Mouse (Mus musculus) midbrain, postnatal 0 days (tissue): ENCODE measurements around the gene Mphosph9. TPM values are rescaled to one million over a fixed set of nuclear protein-coding genes. Genes with fewer than 3 reads are reported as not detected.

Source experiments
- ATAC-seq: fragments of 200-750 bp; cut with Nextera tagmentation; 2 replicates; pipeline ENCODE4 v1.8.0; 2017; ENCODE audit warnings: moderate number of reproducible peaks, mild to moderate bottlenecking, moderate TSS enrichment, moderate library complexity; ENCODE audit not compliant: low FRiP score
- DNase-seq: peaks from one replicate; pipeline ENCODE4 v3.0.0-alpha.2; 2015; ENCODE audit warnings: low spot score
- H3K27ac ChIP-seq: fragments of 300-500 bp; sonication (generic); 2 replicates; pipeline ENCODE4 v1.5.1; 2014; ENCODE audit warnings: low read depth, mild to moderate bottlenecking, low read length, mixed read lengths
- H3K27me3 ChIP-seq: fragments of 300-500 bp; sonication (generic); 2 replicates; pipeline ENCODE4 v1.6.1; 2014; ENCODE audit warnings: low read length, control low read depth, mixed read lengths; ENCODE audit not compliant: insufficient read depth
- H3K36me3 ChIP-seq: fragments of 300-500 bp; sonication (generic); 2 replicates; pipeline ENCODE4 v1.6.1; 2014; ENCODE audit warnings: low read length, control low read depth, mixed read lengths; ENCODE audit not compliant: insufficient read depth
- H3K4me1 ChIP-seq: fragments of 300-500 bp; sonication (generic); 2 replicates; pipeline ENCODE4 v1.6.1; 2014; ENCODE audit warnings: mild to moderate bottlenecking, control low read depth, antibody characterized with exemption, low read length, mixed read lengths; ENCODE audit not compliant: insufficient read depth
- H3K4me2 ChIP-seq: fragments of 300-500 bp; sonication (generic); 2 replicates; pipeline ENCODE4 v1.6.1; 2014; ENCODE audit warnings: low read depth, mild to moderate bottlenecking, low read length, mixed read lengths; ENCODE audit not compliant: poor library complexity, severe bottlenecking
- H3K4me3 ChIP-seq: fragments of 300-500 bp; sonication (generic); 2 replicates; pipeline ENCODE4 v1.5.1; 2014; ENCODE audit warnings: low read depth, mild to moderate bottlenecking, low read length, moderate library complexity
- H3K9ac ChIP-seq: fragments of 300-500 bp; sonication (generic); replicated peaks from 2 replicates; pipeline ENCODE4 v1.6.1; 2014; ENCODE audit warnings: mild to moderate bottlenecking, low read length, moderate library complexity, mixed read lengths; ENCODE audit not compliant: poor library complexity, severe bottlenecking
- H3K9me3 ChIP-seq: fragments of 300-500 bp; sonication (generic); 2 replicates; pipeline ENCODE4 v1.6.1; 2016; ENCODE audit warnings: low read length, control low read depth
- CTCF ChIP-seq: IDR thresholded peaks from 2 replicates; pipeline ENCODE4 v1.5.1; 2016; ENCODE audit warnings: antibody characterized with exemption, mild to moderate bottlenecking
- WGBS: fragments of 180-500 bp; shearing (Covaris S2); extraction: QIAGEN DNeasy Blood & Tissue Kit; methylation state at CpG from one replicate; pipeline ENCODE4 v1.1.7; 2014; 5-methylcytosine and 5-hydroxymethylcytosine counted together
- polyA plus RNA-seq: library from polyadenylated mRNA; unstranded; fragments of >200 nt; fragmentation: Nextera tagmentation; extraction: Ambion mirVana; gene quantifications from 2 replicates; pipeline ENCODE4 v1.2.1, GENCODE M21; 2015
- total RNA-seq: library from RNA; depleted of rRNA; stranded (reverse); fragments of >200 nt; gene quantifications from 2 replicates; pipeline ENCODE4 v1.2.3, GENCODE M21; 2014

Gene Mphosph9
- total and polyA plus RNA-seq, 2 experiments from 2014 or later = 9.6 to 19.0 TPM

GRCm38 (mm10) chr5:124354574-124355424 is 27.0 kb upstream of the Mphosph9 start:
- DNase-seq (peak; percentile 48), ATAC-seq (no peak)
- no peaks in the 10 kb centered on the region for H3K9me3 ChIP-seq
- H3K4me3 ChIP-seq = peak overlapping the region; percentile 86
- no peak for TF ChIP-seq CTCF
- H3K27me3 ChIP-seq = no peaks in the 10 kb centered on the region
- peak overlapping the region; percentile 60 for H3K4me2 ChIP-seq
- H3K27ac ChIP-seq = peak overlapping the region; percentile 51; the same call in 1 of the 2 replicates
- peaks cover 11% of the 10 kb centered on the region for H3K4me1 ChIP-seq
- under 1% methylated on average over 28 of the region's 60 CpGs for WGBS
- peak overlapping the region; percentile 48; the same call in 1 of the 2 replicates for H3K9ac ChIP-seq
- no peaks in the 10 kb centered on the region for H3K36me3 ChIP-seq

DNA sequence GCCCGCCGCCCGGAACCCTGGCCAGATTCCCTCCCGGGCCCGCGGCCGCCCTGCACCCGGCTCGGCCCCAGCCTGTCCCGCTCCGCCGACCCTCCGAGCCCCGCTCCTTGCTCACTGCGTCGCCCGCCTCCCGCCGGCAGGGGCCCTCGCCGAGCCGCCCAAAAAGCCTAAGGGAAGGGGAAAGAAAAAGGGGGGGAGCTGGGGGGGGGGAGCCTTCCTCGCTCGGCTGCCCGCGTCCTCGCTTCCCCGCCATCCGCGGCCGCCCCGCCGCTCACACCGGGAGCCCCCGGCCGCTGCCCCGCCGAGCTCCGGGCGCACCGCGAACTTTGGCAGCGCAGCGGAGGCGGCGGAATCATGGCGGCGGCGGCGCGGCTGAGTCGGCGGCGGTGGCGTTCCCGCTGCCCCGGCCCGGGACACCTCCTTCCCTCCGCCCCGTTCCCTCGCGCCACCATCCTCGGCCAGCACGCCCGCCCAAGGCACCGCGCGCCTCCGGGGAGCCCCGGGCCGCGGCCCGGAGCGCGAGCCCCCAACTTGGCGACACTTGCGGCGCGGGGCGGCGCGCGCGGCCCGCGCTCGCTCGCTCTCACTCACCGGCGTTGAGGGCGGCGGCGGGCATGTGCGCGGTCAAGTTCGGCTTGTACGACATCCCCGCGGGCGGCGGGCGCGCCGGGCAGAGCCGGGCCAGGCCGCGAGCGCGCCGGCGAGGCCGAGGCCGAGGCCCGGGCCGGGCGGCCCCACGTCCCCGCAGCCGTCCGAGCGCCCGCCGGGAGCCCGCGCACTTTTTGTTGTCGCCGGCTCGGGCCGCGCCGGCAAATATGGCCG is 26.2 kb upstream of the Mphosph9 start:
- Histone ChIP-seq H3K9ac (peak overlapping the region; percentile 79), H3K27ac (peak overlapping the region; percentile 94), H3K27me3 (no peaks in the 10 kb centered on the region), H3K9me3 (no peaks in the 10 kb centered on the region), H3K4me3 (peak overlapping the region; percentile 86), H3K4me2 (peak overlapping the region; percentile 89), H3K4me1 (peaks cover 11% of the 10 kb centered on the region), H3K36me3 (0 out of 2 replicates have a peak, but pooled peaks cover 4% of the 10 kb centered on the region)
- TF ChIP-seq CTCF = peak; percentile 59
- under 1% methylated on average over 36 of the region's 132 CpGs for WGBS
- no peak for ATAC-seq
- DNase-seq = peak; percentile 56

- Histone ChIP-seq H3K9ac (peak overlapping the region; percentile 79), H3K27me3 (no peaks in the 10 kb centered on the region), H3K36me3 (peaks cover 11% of the 10 kb centered on the region; the same call in 1 of the 2 replicates), H3K4me2 (peak overlapping the region; percentile 89), H3K4me1 (peaks cover 11% of the 10 kb centered on the region), H3K27ac (peak overlapping the region; percentile 94), H3K9me3 (no peaks in the 10 kb centered on the region), H3K4me3 (peak overlapping the region; percentile 86)
- DNase-seq (peak; percentile 35), ATAC-seq (no peak)
- WGBS = under 1% methylated on average over 19 of the region's 32 CpGs
- no peak for TF ChIP-seq CTCF
Measured at GRCm38 (mm10) chr5:124353011-124353725, 25.4 kb upstream of the Mphosph9 start.

GRCm38 (mm10) chr5:124352141-124352920 is 24.6 kb upstream of the Mphosph9 start:
- Histone ChIP-seq H3K27me3 (no peaks in the 10 kb centered on the region), H3K9me3 (no peaks in the 10 kb centered on the region), H3K4me1 (peaks cover 11% of the 10 kb centered on the region), H3K4me2 (peak overlapping the region; percentile 89), H3K27ac (peak overlapping the region; percentile 94), H3K36me3 (peaks cover 14% of the 10 kb centered on the region; the same call in 1 of the 2 replicates), H3K4me3 (peak overlapping the region; percentile 86), H3K9ac (peak overlapping the region; percentile 79)
- WGBS = 0% methylated on average over 23 of the region's 30 CpGs
- peak; percentile 95 for DNase-seq
- peak; percentile 89 for ATAC-seq
- TF ChIP-seq CTCF = peak; percentile 44

- peak; percentile 14 for DNase-seq
- H3K4me1 ChIP-seq = peaks cover 11% of the 10 kb centered on the region
- peak overlapping the region; percentile 86 for H3K4me3 ChIP-seq
- H3K27ac ChIP-seq = peak overlapping the region; percentile 94
- WGBS = 33% methylated on average over 3 of the region's 3 CpGs
- ATAC-seq = no peak; the same call in 1 of the 2 replicates
- peak overlapping the region; percentile 79 for H3K9ac ChIP-seq
- H3K36me3 ChIP-seq = peaks cover 15% of the 10 kb centered on the region; the same call in 1 of the 2 replicates
- no peaks in the 10 kb centered on the region for H3K9me3 ChIP-seq
- no peaks in the 10 kb centered on the region for H3K27me3 ChIP-seq
- H3K4me2 ChIP-seq = peak overlapping the region; percentile 89
- no peak for TF ChIP-seq CTCF
Measured at GRCm38 (mm10) chr5:124351604-124352003, 23.8 kb upstream of the Mphosph9 start.
